24 mouse cellular contexts compared by ENCODE assay signal in the genomic region with DNA sequence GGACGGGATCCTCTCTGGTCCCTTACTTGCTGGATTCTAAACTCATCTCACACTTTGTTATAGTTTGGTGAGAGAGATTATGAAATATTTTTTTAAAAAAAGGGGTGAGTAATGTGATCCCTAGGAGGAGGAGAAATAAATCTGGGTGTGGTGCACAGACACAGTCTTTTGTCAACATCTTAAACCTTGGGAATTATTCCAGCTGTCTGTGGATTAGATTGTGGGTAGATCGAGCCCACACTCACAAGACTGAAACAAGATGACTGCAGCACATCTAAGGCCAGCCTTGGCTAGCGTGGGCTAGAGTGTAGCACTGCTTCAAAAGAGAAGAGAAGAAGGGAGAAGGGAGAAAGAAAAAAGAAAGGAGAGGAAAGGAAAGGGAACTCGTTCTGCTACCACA.
A peak's percentile ranks its signal among the peaks of the same experiment; 100 is the strongest.
DNase-seq lines count a peak whose midpoint lies in the region; ATAC-seq and TF ChIP-seq lines count a peak whose summit lies in the region.
"Had no signal": no experiment of that assay in that cellular context is flagged by ENCODE, and none has a peak within 500 bp of the region (broad histone marks: within the 10 kb centered on the region; RNA-seq: fewer than 3 reads in every experiment).

No protein-coding gene starts in this region.

- no peak overlapping the region for H3ac ChIP-seq in C2C12 (ENCODE audit: control insufficient read depth, insufficient read length, low read depth)
- no peak overlapping the region for H3ac ChIP-seq in myocyte (ENCODE audit: control insufficient read depth, insufficient read length)

- no peak overlapping the region for H3K4me3 ChIP-seq in C2C12 (ENCODE audit: insufficient read depth, poor library complexity, severe bottlenecking)
- H3K4me3 ChIP-seq in myocyte: no peak overlapping the region
- H3K4me3 ChIP-seq in embryonic facial prominence, embryonic 10.5 days: no peak overlapping the region
- H3K4me3 ChIP-seq: embryonic facial prominence, embryonic 12.5 days; forebrain, embryonic 13.5 days; forebrain, embryonic 15.5 days had no signal

- no peaks in the 10 kb centered on the region for H3K79me3 ChIP-seq in C2C12 (ENCODE audit: low read depth)

- H3K27ac ChIP-seq in embryonic facial prominence, embryonic 10.5 days (replicated peaks): no peak overlapping the region
- H3K27ac ChIP-seq: embryonic facial prominence, embryonic 12.5 days; forebrain, embryonic 13.5 days; forebrain, embryonic 15.5 days had no signal

- H3K36me3 ChIP-seq in C2C12 (ENCODE audit: control insufficient read depth, insufficient read depth) (no peaks in the 10 kb centered on the region), myocyte (ENCODE audit: control insufficient read depth, insufficient read depth) (no peaks in the 10 kb centered on the region)
- no peaks in the 10 kb centered on the region for H3K36me3 ChIP-seq in embryonic facial prominence, embryonic 10.5 days (replicated peaks)
- H3K36me3 ChIP-seq: embryonic facial prominence, embryonic 12.5 days; forebrain, embryonic 15.5 days had no signal

- peak overlapping the region; percentile 55 for H3K4me2 ChIP-seq in myocyte (ENCODE audit: low read depth)
- H3K4me2 ChIP-seq: embryonic facial prominence, embryonic 12.5 days; forebrain, embryonic 13.5 days; forebrain, embryonic 15.5 days had no signal

- TF ChIP-seq POLR2A in myocyte (IDR thresholded peaks at IDR 0.05; ENCODE audit: insufficient read length, low read depth): no peak

- TF ChIP-seq CTCF in C2C12 (IDR thresholded peaks at IDR 0.05; ENCODE audit: control insufficient read depth, insufficient read depth, insufficient read length): no peak

- 77% methylated on average over 4 of the region's 4 CpGs for WGBS in embryonic facial prominence, embryonic 10.5 days

- no peaks in the 10 kb centered on the region for H3K9me3 ChIP-seq in embryonic facial prominence, embryonic 10.5 days
- H3K9me3 ChIP-seq: embryonic facial prominence, embryonic 12.5 days; forebrain, embryonic 13.5 days; forebrain, embryonic 15.5 days had no signal

- DNase-seq in heart, adult 11 months: peak; percentile 78
- DNase-seq in heart, adult 18-20 months: no peak
- peak; percentile 52 for DNase-seq in 3134 (ENCODE audit: extremely low read depth, insufficient read length, low spot score)
- no peak for DNase-seq in frontal cortex, postnatal 36 days (ENCODE audit: low spot score in 2 of 2)
- DNase-seq in embryonic facial prominence, embryonic 10.5 days (ENCODE audit: low spot score): no peak
- DNase-seq: adrenal gland, adult 8-10 months; adrenal gland, postnatal 14 days; adrenal gland, postnatal 36 days; B cell, adult 2 months; cerebellum, adult 11-12 months; cerebellum, adult 2 months; cerebellum, adult 9-10 months; cerebellum, postnatal 14 days; cerebellum, postnatal 36 days; embryo, embryonic 11 days; forebrain, postnatal 0 days had no signal

- no peak for ATAC-seq in megakaryocyte-erythroid progenitor cell, adult 5-6 weeks (replicated peaks; ENCODE audit: low FRiP score, low TSS enrichment, poor library complexity, severe bottlenecking)
- ATAC-seq: activated CD4-positive, CD25-positive, alpha-beta regulatory T cell, adult 4 months; forebrain, embryonic 13.5 days; forebrain, embryonic 15.5 days; forebrain, postnatal 0 days; Patski had no signal

- no peaks in the 10 kb centered on the region for H3K27me3 ChIP-seq in C2C12 (ENCODE audit: control insufficient read depth, insufficient read depth, insufficient read length)
- H3K27me3 ChIP-seq in myocyte (ENCODE audit: control insufficient read depth, insufficient read depth, insufficient read length): no peaks in the 10 kb centered on the region
- H3K27me3 ChIP-seq in embryonic facial prominence, embryonic 10.5 days (replicated peaks; ENCODE audit: low read depth, poor library complexity, severe bottlenecking): peaks cover 5% of the 10 kb centered on the region; the same call in 1 of the 2 replicates
- H3K27me3 ChIP-seq: embryonic facial prominence, embryonic 12.5 days; forebrain, embryonic 15.5 days; Patski had no signal

- H3K4me1 ChIP-seq in embryonic facial prominence, embryonic 10.5 days: no peaks in the 10 kb centered on the region
- H3K4me1 ChIP-seq: embryonic facial prominence, embryonic 12.5 days; forebrain, embryonic 13.5 days; forebrain, embryonic 15.5 days had no signal

- H3K79me2 ChIP-seq in C2C12 (ENCODE audit: control insufficient read depth, insufficient read depth) (no peaks in the 10 kb centered on the region), myocyte (ENCODE audit: control insufficient read depth, insufficient read depth) (no peaks in the 10 kb centered on the region)

TF ChIP-seq in C2C12, 6 proteins besides CTCF, POLR2A, EP300 and RAD21:
- TF ChIP-seq MYOD1 (IDR thresholded peaks at IDR 0.05; ENCODE audit: control insufficient read depth, insufficient read length, low read depth) (peak; percentile 88), FOSL1 (IDR thresholded peaks at IDR 0.05; ENCODE audit: insufficient read depth, low read length, poor library complexity, severe bottlenecking) (no peak)

TF ChIP-seq in myocyte, 11 proteins besides CTCF, POLR2A, EP300 and RAD21:
- 0 out of 2 replicates have a peak, but pooled peaks have one; percentile 31 for TF ChIP-seq CEBPB (IDR thresholded peaks at IDR 0.05; ENCODE audit: insufficient read depth, poor library complexity, severe bottlenecking)
- TF ChIP-seq MYOG (IDR thresholded peaks at IDR 0.05; ENCODE audit: control insufficient read depth in 1 of 3, insufficient read depth in 1 of 3, insufficient read length in 2 of 3, low read depth in 2 of 3): peak in 2 of 3 experiments; percentile 30 to 52
- TF ChIP-seq POLR2AphosphoS2 (IDR thresholded peaks at IDR 0.05; ENCODE audit: insufficient read length, low read depth): no peak
- peak; percentile 18 to 70 (median 39) for TF ChIP-seq MYOD1 (IDR thresholded peaks at IDR 0.05; ENCODE audit: control insufficient read depth in 1 of 3, insufficient read length in 2 of 3, low read depth in 2 of 3)
- no peak for TF ChIP-seq REST (IDR thresholded peaks at IDR 0.05; ENCODE audit: insufficient read depth, insufficient read length)
- no peak for TF ChIP-seq MAX (IDR thresholded peaks at IDR 0.05; ENCODE audit: low read depth)
- peak; percentile 65 for TF ChIP-seq TCF12 (IDR thresholded peaks at IDR 0.05; ENCODE audit: insufficient read depth, poor library complexity, severe bottlenecking)
TF ChIP-seq in myocyte: peak in this region for 4.

Comparison
In these comparisons a context has a peak if more than half of its experiments do, and no peak if none do; other contexts are left out.
1. DNase-seq: peak in heart, adult 11 months (single experiment) and 3134 (single experiment); none in heart, adult 18-20 months (0 of 2), frontal cortex, postnatal 36 days (0 of 2) and embryonic facial prominence, embryonic 10.5 days (single experiment).